Mouse (Mus musculus) layer of hippocampus, adult 11-12 months (tissue): ENCODE measurements around the gene Slco1a5.
"Not testable (repeated sequence)": the region's sequence is repeated elsewhere in the genome, so short reads cannot be mapped to it uniquely, and the experiment has no call there.

Experiments used
- DNase-seq: peaks from one replicate; pipeline ENCODE4 v3.0.0; 2022; ENCODE audit warnings: low spot score

Gene Slco1a5

GRCm38 (mm10) chr6:142322881-142323280 lies at the start of gene Slco1a5:
Gene Slco1a5, minus strand, starts transcription at chr6:142322981.
- DNase-seq = no peak

- DNase-seq = no peak
Observed at GRCm38 (mm10) chr6:142369568-142369967, 46.8 kb upstream of the Slco1a5 start.

GRCm38 (mm10) chr6:142367565-142367964 lies 44.8 kb upstream of the Slco1a5 start:
- DNase-seq = no peak

- no peak for DNase-seq
Observed at GRCm38 (mm10) chr6:142366473-142367018, 43.8 kb upstream of the Slco1a5 start.

GRCm38 (mm10) chr6:142365742-142366472 lies 43.1 kb upstream of the Slco1a5 start:
- DNase-seq = no peak

- DNase-seq = no peak
Observed at GRCm38 (mm10) chr6:142363019-142363576, 40.3 kb upstream of the Slco1a5 start.

GRCm38 (mm10) chr6:142362036-142362435 lies 39.3 kb upstream of the Slco1a5 start:
- no peak for DNase-seq

- no peak for DNase-seq
Observed at GRCm38 (mm10) chr6:142357106-142357505, 34.3 kb upstream of the Slco1a5 start.

GRCm38 (mm10) chr6:142352099-142352498 lies 29.3 kb upstream of the Slco1a5 start:
- not testable (repeated sequence) for DNase-seq

GRCm38 (mm10) chr6:142347431-142348385 lies 24.9 kb upstream of the Slco1a5 start:
- no peak for DNase-seq

- no peak for DNase-seq
Observed at GRCm38 (mm10) chr6:142346181-142347110, 23.7 kb upstream of the Slco1a5 start.

GRCm38 (mm10) chr6:142345440-142346038 lies 22.8 kb upstream of the Slco1a5 start, which contains the start of gene Pyroxd1:
Gene Pyroxd1, plus strand, starts transcription at chr6:142345654.
- DNase-seq = peak; percentile 86

GRCm38 (mm10) chr6:142343561-142343960 lies 20.8 kb upstream of the Slco1a5 start:
- DNase-seq = peak; percentile 57

GRCm38 (mm10) chr6:142339576-142339975 lies 16.8 kb upstream of the Slco1a5 start:
- no peak for DNase-seq

- no peak for DNase-seq
Observed at GRCm38 (mm10) chr6:142338961-142339360, 16.2 kb upstream of the Slco1a5 start.

- DNase-seq = no peak
Observed at GRCm38 (mm10) chr6:142329201-142329600, 6.4 kb upstream of the Slco1a5 start.

- no peak for DNase-seq
Observed at GRCm38 (mm10) chr6:142326598-142326997, 3.8 kb upstream of the Slco1a5 start.

- no peak for DNase-seq
Observed at GRCm38 (mm10) chr6:142317106-142317505, 5.7 kb downstream of the Slco1a5 start.

GRCm38 (mm10) chr6:142314285-142314684 lies 8.5 kb downstream of the Slco1a5 start:
- no peak for DNase-seq

GRCm38 (mm10) chr6:142305076-142305475 lies 17.7 kb downstream of the Slco1a5 start:
- no peak for DNase-seq

- DNase-seq = no peak
Observed at GRCm38 (mm10) chr6:142298098-142298497, 24.7 kb downstream of the Slco1a5 start, which contains the start of gene Iapp. Gene Iapp, plus strand, starts transcription at chr6:142298423.
